Mouse (Mus musculus) brain, embryonic 14.5 days (tissue): ENCODE data around the gene Slc40a1.

Experiments used
- CTCF ChIP-seq: fragments of 200-500 bp; IDR thresholded peaks from 2 replicates; pipeline ENCODE4 v1.5.1; 2012; ENCODE audit warnings: inconsistent platforms, mild to moderate bottlenecking, moderate library complexity, borderline replicate concordance; ENCODE audit not compliant: insufficient read depth, insufficient read length; ENCODE audit errors: extremely low read depth
- POLR2A ChIP-seq: fragments of 200-500 bp; IDR thresholded peaks from 2 replicates; pipeline ENCODE4 v1.6.1; 2012; ENCODE audit warnings: mild to moderate bottlenecking, inconsistent platforms, borderline replicate concordance; ENCODE audit not compliant: poor library complexity, insufficient read depth, insufficient read length, severe bottlenecking; ENCODE audit errors: extremely low read depth

- TF ChIP-seq CTCF: no peak
- no peak for TF ChIP-seq POLR2A
Measured at GRCm38 (mm10) chr1:45926393-45926763, at the start of gene Slc40a1.
